Mouse (Mus musculus): Measurements from ENCODE around the gene Prl8a6. TPM values are rescaled to one million over a fixed set of nuclear protein-coding genes. Genes with fewer than 3 reads are reported as not detected.

Gene Prl8a6
- not detected in 2 replicates for polyA plus RNA-seq (2015; fragmentation: Nextera tagmentation; extraction: Ambion mirVana)

DNA sequence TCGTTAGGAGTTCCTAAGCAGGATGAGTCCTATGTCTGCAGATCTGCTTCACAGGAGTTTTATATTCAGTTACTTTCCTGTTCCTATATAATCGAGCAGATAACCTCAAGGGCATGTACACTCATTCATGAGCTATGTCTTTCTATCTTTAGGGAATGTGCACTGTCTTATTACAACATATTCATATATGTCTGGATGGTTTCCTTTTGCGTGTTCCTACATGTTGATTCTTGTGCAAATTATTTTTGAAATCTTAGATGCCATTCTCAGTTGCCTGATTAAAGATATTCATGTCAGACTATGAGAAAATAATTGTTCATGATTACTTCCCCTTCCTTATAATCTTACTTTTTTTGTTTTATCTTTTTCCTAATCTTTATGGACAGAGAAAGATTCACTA, at the start of gene Prl8a6:
TSS of gene Prl8a6 (minus strand) at position 101 of the 400 bp plus-strand sequence.
- Histone ChIP-seq H3K36me3 (no peaks in the 10 kb centered on the region), H3K4me1 (replicated peaks) (no peaks in the 10 kb centered on the region), H3K4me2 (no peak within 1 kb of the TSS), H3K4me3 (no peak within 1 kb of the TSS), H3K9ac (no peak within 1 kb of the TSS), H3K27me3 (no peaks in the 10 kb centered on the region), H3K27ac (no peak within 1 kb of the TSS), H3K9me3 (replicated peaks) (no peaks in the 10 kb centered on the region)
- no peak for ATAC-seq (replicated peaks; ENCODE audit: insufficient number of reproducible peaks, insufficient read depth, low FRiP score, low read depth)
- WGBS = 78% methylated on average over 3 of the region's 3 CpGs

DNA sequence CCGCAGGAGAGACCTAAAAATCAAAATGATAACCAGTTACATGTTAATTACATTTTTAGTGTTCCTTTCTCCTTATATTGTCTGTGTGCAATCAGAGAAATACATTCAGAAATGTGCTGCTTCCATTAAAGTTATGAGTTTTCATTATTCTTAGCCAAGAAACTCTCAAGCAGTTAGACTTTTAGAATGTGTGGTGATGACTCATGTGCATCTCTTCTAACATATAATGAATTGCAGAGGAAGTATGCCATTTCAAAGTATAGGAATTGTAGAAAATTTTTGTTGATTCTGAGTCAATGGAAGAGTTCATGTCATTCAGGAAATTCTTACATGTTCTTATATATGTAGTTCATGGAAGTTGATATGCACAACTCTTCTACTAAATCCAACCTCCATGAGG, 5.3 kb downstream of the Prl8a6 start:
- no peaks in the 10 kb centered on the region for H3K36me3 ChIP-seq
- WGBS = 49% methylated on average over 1 of the region's 1 CpGs

DNA sequence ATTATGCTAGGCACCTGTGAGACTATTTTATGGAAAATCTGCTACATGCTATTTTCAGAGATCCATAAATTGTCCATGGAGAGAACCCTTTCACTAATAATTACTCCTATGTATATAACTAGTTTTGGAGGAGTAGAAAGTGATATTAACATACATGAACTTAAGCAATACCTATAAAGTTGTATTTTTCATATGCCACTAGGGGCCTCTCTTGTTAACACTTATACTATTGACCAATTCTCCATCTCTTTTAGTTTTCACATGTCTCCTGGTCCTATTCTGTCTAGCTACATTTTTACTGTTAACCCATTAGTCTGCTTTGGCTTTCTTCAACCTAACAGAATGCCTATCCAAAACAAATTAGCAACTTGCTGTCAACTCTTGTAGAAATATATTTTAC, 24.8 kb downstream of the Prl8a6 start:
- Histone ChIP-seq H3K36me3 (no peaks in the 10 kb centered on the region), H3K4me1 (replicated peaks) (no peaks in the 10 kb centered on the region), H3K27me3 (no peaks in the 10 kb centered on the region), H3K9me3 (replicated peaks) (no peaks in the 10 kb centered on the region), H3K4me3 (no peak overlapping the region), H3K9ac (no peak overlapping the region), H3K27ac (no peak overlapping the region), H3K4me2 (no peak overlapping the region)
- ATAC-seq (replicated peaks; ENCODE audit: insufficient number of reproducible peaks, insufficient read depth, low FRiP score, low read depth) = no peak

More for the DNA sequence above, 5.3 kb downstream of the Prl8a6 start:
- H3K4me2 ChIP-seq = no peak overlapping the region
- H3K27me3 ChIP-seq = no peaks in the 10 kb centered on the region
- no peak for ATAC-seq (replicated peaks; ENCODE audit: insufficient number of reproducible peaks, insufficient read depth, low FRiP score, low read depth)
- H3K4me1 ChIP-seq (replicated peaks) = no peaks in the 10 kb centered on the region
- no peak overlapping the region for H3K4me3 ChIP-seq
- no peak overlapping the region for H3K27ac ChIP-seq
- H3K9me3 ChIP-seq (replicated peaks) = no peaks in the 10 kb centered on the region
- no peak overlapping the region for H3K9ac ChIP-seq

DNA sequence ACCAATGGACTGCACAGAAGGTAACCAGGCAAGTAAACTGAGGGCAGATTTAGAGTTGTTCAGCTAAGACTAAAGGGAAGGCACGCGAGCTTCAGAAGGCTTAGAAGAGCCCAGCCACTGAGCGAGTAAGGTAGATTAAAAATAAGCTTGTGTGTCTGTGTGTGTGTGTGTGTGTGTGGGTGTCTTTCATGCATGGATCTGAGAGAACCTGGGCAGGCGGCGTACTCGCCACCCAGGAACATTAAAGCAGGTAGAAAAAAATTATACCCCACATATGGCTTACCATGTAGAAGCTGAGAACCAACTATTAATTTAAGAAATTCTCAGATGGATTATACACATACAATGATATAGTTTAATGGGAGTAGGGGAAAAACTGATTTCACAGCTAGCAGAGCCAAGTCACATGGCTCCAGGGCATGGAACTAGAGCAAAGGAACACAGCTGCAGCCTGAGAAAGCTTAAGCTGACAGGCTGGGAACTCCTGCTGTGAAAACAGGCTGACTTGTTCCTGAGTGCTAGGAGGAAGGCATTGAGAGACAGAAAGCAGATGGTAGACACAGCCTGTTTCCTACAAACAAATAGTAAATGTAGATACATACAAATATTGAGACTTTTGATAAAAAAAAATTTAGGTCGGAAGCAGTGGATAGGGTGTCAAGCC, 39.3 kb downstream of the Prl8a6 start:
- no peak overlapping the region for H3K4me2 ChIP-seq
- no peaks in the 10 kb centered on the region for H3K27me3 ChIP-seq
- no peak overlapping the region for H3K4me3 ChIP-seq
- no peaks in the 10 kb centered on the region for H3K36me3 ChIP-seq
- ATAC-seq (replicated peaks; ENCODE audit: insufficient number of reproducible peaks, insufficient read depth, low FRiP score, low read depth) = no peak
- H3K9me3 ChIP-seq (replicated peaks) = no peaks in the 10 kb centered on the region
- H3K4me1 ChIP-seq (replicated peaks) = no peaks in the 10 kb centered on the region
- no peak overlapping the region for H3K9ac ChIP-seq
- WGBS = 83% methylated on average over 7 of the region's 7 CpGs
- H3K27ac ChIP-seq = no peak overlapping the region

DNA sequence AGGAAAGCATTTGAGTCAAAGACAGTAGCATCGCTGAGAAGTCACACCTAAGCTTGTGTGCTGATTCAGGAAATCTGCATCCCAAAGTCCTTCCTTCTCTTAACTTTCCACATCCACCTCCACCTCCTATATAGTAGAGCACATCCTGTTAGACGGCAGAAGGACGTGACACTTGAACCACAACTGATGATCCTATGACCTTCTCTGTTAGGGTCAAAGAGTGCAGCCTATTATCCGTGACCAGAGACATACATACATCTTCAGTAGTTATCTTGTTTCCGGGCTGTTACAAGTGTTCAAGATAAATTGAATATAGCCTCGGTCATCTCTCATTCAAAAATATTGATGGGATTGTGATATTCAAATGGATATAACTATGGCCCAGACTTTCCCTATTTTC, 47.7 kb downstream of the Prl8a6 start, which contains the start of gene Prl2b1:
TSS of gene Prl2b1 (minus strand) at position 101 of the 400 bp plus-strand sequence.
- Histone ChIP-seq H3K27me3 (no peaks in the 10 kb centered on the region), H3K4me1 (replicated peaks) (no peaks in the 10 kb centered on the region), H3K4me2 (no peak within 1 kb of the TSS), H3K36me3 (no peaks in the 10 kb centered on the region), H3K4me3 (no peak within 1 kb of the TSS), H3K9ac (no peak within 1 kb of the TSS), H3K9me3 (replicated peaks) (no peaks in the 10 kb centered on the region), H3K27ac (no peak within 1 kb of the TSS)
- no peak for ATAC-seq (replicated peaks; ENCODE audit: insufficient number of reproducible peaks, insufficient read depth, low FRiP score, low read depth)
- 71% methylated on average over 6 of the region's 6 CpGs for WGBS

Other genes starting within 250 kb of the Prl8a6 start
- gene Prl3c1, start 242.0 kb downstream of the Prl8a6 start, polyA plus RNA-seq (2015; fragmentation: Nextera tagmentation; extraction: Ambion mirVana) = not detected in 2 replicates
- not detected in 2 replicates for gene Prl3b1, start 196.8 kb downstream of the Prl8a6 start, polyA plus RNA-seq (2015; fragmentation: Nextera tagmentation; extraction: Ambion mirVana)
- not detected in 2 replicates for gene Prl3a1, start 179.3 kb downstream of the Prl8a6 start, polyA plus RNA-seq (2015; fragmentation: Nextera tagmentation; extraction: Ambion mirVana)
- gene Prl6a1, start 126.1 kb downstream of the Prl8a6 start, polyA plus RNA-seq (2015; fragmentation: Nextera tagmentation; extraction: Ambion mirVana) = not detected in 2 replicates
- gene Prl8a2, start 93.0 kb downstream of the Prl8a6 start, polyA plus RNA-seq (2015; fragmentation: Nextera tagmentation; extraction: Ambion mirVana) = not detected in 2 replicates
- not detected in 2 replicates for gene Prl2b1, start 47.8 kb downstream of the Prl8a6 start, polyA plus RNA-seq (2015; fragmentation: Nextera tagmentation; extraction: Ambion mirVana)
- gene Prl8a8, start 74.5 kb upstream of the Prl8a6 start, polyA plus RNA-seq (2015; fragmentation: Nextera tagmentation; extraction: Ambion mirVana) = not detected in 2 replicates
- not detected in 2 replicates for gene Prl8a9, start 125.9 kb upstream of the Prl8a6 start, polyA plus RNA-seq (2015; fragmentation: Nextera tagmentation; extraction: Ambion mirVana)
- not detected in 2 replicates for gene Prl8a1, start 143.5 kb upstream of the Prl8a6 start, polyA plus RNA-seq (2015; fragmentation: Nextera tagmentation; extraction: Ambion mirVana)
- not detected in 2 replicates for gene Prl7b1, start 171.9 kb upstream of the Prl8a6 start, polyA plus RNA-seq (2015; fragmentation: Nextera tagmentation; extraction: Ambion mirVana)
- gene Prl7a1, start 203.8 kb upstream of the Prl8a6 start, polyA plus RNA-seq (2015; fragmentation: Nextera tagmentation; extraction: Ambion mirVana) = not detected in 2 replicates
- not detected in 2 replicates for gene Prl7a2, start 229.3 kb upstream of the Prl8a6 start, polyA plus RNA-seq (2015; fragmentation: Nextera tagmentation; extraction: Ambion mirVana)